Mouse (Mus musculus): ENCODE measurements around the gene Dph2. TPM values are rescaled to one million over a fixed set of nuclear protein-coding genes. Genes with fewer than 3 reads are reported as not detected.
A peak's percentile ranks its signal among the peaks of the same experiment; 100 is the strongest.

The Dph2 gene
- polyA plus RNA-seq, 1 experiment = 8.2 TPM

DNA sequence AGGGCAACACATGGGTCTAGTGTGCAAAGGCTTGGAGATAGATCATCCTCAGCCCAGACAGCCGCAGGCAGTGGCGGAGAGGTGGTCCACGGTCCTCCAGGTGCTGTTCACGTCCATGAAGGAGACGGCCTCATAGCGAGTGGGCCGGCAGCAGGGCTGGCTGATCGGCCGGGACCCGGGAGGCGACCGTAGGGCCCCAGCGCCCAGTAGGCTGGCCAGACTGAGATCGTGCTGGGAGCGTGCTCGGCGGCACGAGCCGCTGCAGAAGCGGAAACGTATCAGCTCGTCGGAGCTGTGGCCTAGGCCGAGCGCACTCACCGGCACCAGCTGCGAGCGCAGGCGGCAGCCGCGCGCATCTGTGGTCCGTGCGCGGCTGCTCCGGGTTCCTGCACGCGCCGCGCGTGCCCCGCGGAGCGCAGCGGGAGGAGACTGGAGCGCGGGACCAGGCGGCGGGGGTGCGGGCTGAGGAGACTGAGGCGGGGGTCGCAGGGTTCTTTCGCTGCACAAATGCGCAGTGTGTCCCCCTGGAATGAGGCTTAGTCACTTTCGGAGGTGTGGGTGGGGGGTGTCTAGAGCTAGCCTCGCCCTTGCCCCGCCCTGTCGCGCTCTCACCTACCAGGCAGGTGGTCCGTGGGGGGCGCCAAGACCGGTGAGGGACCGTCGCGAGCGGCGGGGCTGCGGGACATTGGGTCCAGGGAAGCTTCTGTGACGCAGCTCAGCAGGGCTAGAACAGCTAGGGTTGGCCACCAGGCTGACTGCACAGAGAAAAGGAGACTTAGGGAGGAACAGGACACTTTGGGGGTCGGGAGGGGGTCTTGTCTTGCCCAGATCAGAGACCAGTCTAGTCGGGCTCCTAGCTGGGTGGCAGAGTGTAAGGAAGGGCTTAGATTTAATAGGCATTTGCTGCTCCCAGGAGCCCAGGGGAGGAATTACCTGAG, 35.0 kb upstream of the Dph2 start:
- H3K27ac ChIP-seq (ENCODE audit: control insufficient read depth, insufficient read depth, low read depth, low read length) = no peak overlapping the region
- H3K4me3 ChIP-seq (ENCODE audit: control insufficient read depth, low read depth, low read length) = peak overlapping the region; percentile 60
- H3K4me1 ChIP-seq (ENCODE audit: control insufficient read depth, insufficient read depth, low read length) = peaks cover 30% of the 10 kb centered on the region
- no peaks in the 10 kb centered on the region for H3K36me3 ChIP-seq (ENCODE audit: control insufficient read depth, insufficient read depth, low read length)
- H3K27me3 ChIP-seq (ENCODE audit: control insufficient read depth, insufficient read depth, low read length) = no peaks in the 10 kb centered on the region
- TF ChIP-seq CTCF (IDR thresholded peaks at IDR 0.05; ENCODE audit: control insufficient read depth, insufficient read depth, insufficient replicate concordance, low read depth, low read length) (no peak), POLR2A (IDR thresholded peaks at IDR 0.05; ENCODE audit: control insufficient read depth, low read depth, low read length) (no peak)

DNA sequence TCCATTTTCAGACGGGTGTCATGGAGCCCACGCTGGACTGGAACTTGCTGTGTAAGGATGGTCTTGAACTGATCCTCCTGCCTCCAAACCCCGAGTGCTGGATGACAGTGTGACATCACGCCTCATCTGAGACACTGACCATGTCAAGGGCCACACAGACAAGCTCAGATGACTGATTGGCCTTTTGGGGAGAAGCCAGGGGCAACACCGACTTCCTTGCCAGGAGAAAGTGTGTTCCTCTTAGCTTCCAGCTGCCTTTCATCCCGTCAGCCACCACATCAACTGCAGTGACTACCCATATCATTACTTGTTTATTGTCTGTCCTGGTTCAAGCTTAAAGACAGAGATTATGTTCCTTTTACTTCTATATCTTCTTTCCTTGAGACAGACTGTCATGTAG, 33.1 kb upstream of the Dph2 start:
- H3K36me3 ChIP-seq (ENCODE audit: control insufficient read depth, insufficient read depth, low read length) = no peaks in the 10 kb centered on the region
- no peaks in the 10 kb centered on the region for H3K27me3 ChIP-seq (ENCODE audit: control insufficient read depth, insufficient read depth, low read length)
- TF ChIP-seq POLR2A (IDR thresholded peaks at IDR 0.05; ENCODE audit: control insufficient read depth, low read depth, low read length) = no peak
- TF ChIP-seq CTCF (IDR thresholded peaks at IDR 0.05; ENCODE audit: control insufficient read depth, insufficient read depth, insufficient replicate concordance, low read depth, low read length) = no peak
- H3K4me3 ChIP-seq (ENCODE audit: control insufficient read depth, low read depth, low read length) = no peak overlapping the region
- no peak overlapping the region for H3K27ac ChIP-seq (ENCODE audit: control insufficient read depth, insufficient read depth, low read depth, low read length)
- peaks cover 26% of the 10 kb centered on the region for H3K4me1 ChIP-seq (ENCODE audit: control insufficient read depth, insufficient read depth, low read length)

- TF ChIP-seq POLR2A (IDR thresholded peaks at IDR 0.05; ENCODE audit: control insufficient read depth, low read depth, low read length) (no peak), CTCF (IDR thresholded peaks at IDR 0.05; ENCODE audit: control insufficient read depth, insufficient read depth, insufficient replicate concordance, low read depth, low read length) (no peak)
- Histone ChIP-seq H3K4me3 (ENCODE audit: control insufficient read depth, low read depth, low read length) (no peak overlapping the region), H3K36me3 (ENCODE audit: control insufficient read depth, insufficient read depth, low read length) (no peaks in the 10 kb centered on the region), H3K27ac (ENCODE audit: control insufficient read depth, insufficient read depth, low read depth, low read length) (no peak overlapping the region), H3K4me1 (ENCODE audit: control insufficient read depth, insufficient read depth, low read length) (peaks cover 15% of the 10 kb centered on the region), H3K27me3 (ENCODE audit: control insufficient read depth, insufficient read depth, low read length) (no peaks in the 10 kb centered on the region)
These were observed 31.6 kb upstream of the Dph2 start for GRCm38 (mm10) chr4:117923450-117923849.

DNA sequence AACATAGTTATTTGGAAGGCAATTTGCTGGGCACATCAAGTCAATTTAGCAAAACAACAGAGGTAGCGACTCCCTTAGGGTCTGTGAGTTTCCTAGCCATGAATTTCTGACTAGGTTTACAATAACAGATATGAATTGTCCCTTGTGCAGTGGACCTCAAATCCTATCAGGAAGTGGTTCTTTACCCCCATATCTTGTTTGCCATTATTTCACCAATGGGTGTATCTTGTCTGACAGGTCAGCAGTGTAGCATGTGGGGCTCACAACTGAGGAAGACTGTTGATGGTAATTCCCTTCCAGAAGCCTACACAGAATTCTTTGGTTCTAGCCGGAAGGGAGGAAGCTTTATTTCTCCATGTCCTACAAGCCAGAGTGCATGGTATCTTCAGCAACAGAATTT, 29.5 kb upstream of the Dph2 start:
- no peak overlapping the region for H3K27ac ChIP-seq (ENCODE audit: control insufficient read depth, insufficient read depth, low read depth, low read length)
- H3K4me3 ChIP-seq (ENCODE audit: control insufficient read depth, low read depth, low read length) = no peak overlapping the region
- TF ChIP-seq CTCF (IDR thresholded peaks at IDR 0.05; ENCODE audit: control insufficient read depth, insufficient read depth, insufficient replicate concordance, low read depth, low read length) (no peak), POLR2A (IDR thresholded peaks at IDR 0.05; ENCODE audit: control insufficient read depth, low read depth, low read length) (no peak)
- H3K36me3 ChIP-seq (ENCODE audit: control insufficient read depth, insufficient read depth, low read length) = no peaks in the 10 kb centered on the region
- peaks cover 2% of the 10 kb centered on the region for H3K4me1 ChIP-seq (ENCODE audit: control insufficient read depth, insufficient read depth, low read length)
- H3K27me3 ChIP-seq (ENCODE audit: control insufficient read depth, insufficient read depth, low read length) = no peaks in the 10 kb centered on the region

- H3K27ac ChIP-seq (ENCODE audit: control insufficient read depth, insufficient read depth, low read depth, low read length) = no peak overlapping the region
- no peak for TF ChIP-seq POLR2A (IDR thresholded peaks at IDR 0.05; ENCODE audit: control insufficient read depth, low read depth, low read length)
- no peak for TF ChIP-seq CTCF (IDR thresholded peaks at IDR 0.05; ENCODE audit: control insufficient read depth, insufficient read depth, insufficient replicate concordance, low read depth, low read length)
- H3K4me1 ChIP-seq (ENCODE audit: control insufficient read depth, insufficient read depth, low read length) = peaks cover 9% of the 10 kb centered on the region
- H3K27me3 ChIP-seq (ENCODE audit: control insufficient read depth, insufficient read depth, low read length) = no peaks in the 10 kb centered on the region
- no peak overlapping the region for H3K4me3 ChIP-seq (ENCODE audit: control insufficient read depth, low read depth, low read length)
- H3K36me3 ChIP-seq (ENCODE audit: control insufficient read depth, insufficient read depth, low read length) = no peaks in the 10 kb centered on the region
These were observed 26.9 kb upstream of the Dph2 start for GRCm38 (mm10) chr4:117918762-117919161.

DNA sequence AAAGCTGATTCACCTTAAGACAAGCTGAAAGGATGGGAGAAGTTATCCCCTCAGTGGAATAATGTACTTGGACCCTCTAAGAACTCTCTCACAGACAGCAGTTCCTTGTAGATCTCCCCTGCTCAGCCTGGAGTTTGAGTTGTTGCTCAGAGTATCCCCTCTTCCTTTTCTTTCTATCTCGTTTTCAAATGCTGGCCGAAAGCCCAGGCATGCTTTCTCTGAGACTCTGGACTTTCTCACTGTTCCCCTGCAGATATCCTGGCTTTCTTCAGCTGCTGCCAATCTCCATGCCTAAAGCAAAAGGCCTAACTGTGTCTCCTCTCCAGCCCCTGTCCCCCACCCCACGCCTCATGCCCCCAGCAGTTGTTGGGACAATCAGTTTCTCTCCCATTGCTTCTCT, 26.4 kb upstream of the Dph2 start:
- TF ChIP-seq CTCF (IDR thresholded peaks at IDR 0.05; ENCODE audit: control insufficient read depth, insufficient read depth, insufficient replicate concordance, low read depth, low read length) (no peak), POLR2A (IDR thresholded peaks at IDR 0.05; ENCODE audit: control insufficient read depth, low read depth, low read length) (no peak)
- H3K4me3 ChIP-seq (ENCODE audit: control insufficient read depth, low read depth, low read length) = no peak overlapping the region
- no peaks in the 10 kb centered on the region for H3K36me3 ChIP-seq (ENCODE audit: control insufficient read depth, insufficient read depth, low read length)
- no peak overlapping the region for H3K27ac ChIP-seq (ENCODE audit: control insufficient read depth, insufficient read depth, low read depth, low read length)
- no peaks in the 10 kb centered on the region for H3K27me3 ChIP-seq (ENCODE audit: control insufficient read depth, insufficient read depth, low read length)
- peaks cover 9% of the 10 kb centered on the region for H3K4me1 ChIP-seq (ENCODE audit: control insufficient read depth, insufficient read depth, low read length)

- Histone ChIP-seq H3K4me3 (ENCODE audit: control insufficient read depth, low read depth, low read length) (no peak overlapping the region), H3K4me1 (ENCODE audit: control insufficient read depth, insufficient read depth, low read length) (peaks cover 9% of the 10 kb centered on the region), H3K27me3 (ENCODE audit: control insufficient read depth, insufficient read depth, low read length) (no peaks in the 10 kb centered on the region), H3K36me3 (ENCODE audit: control insufficient read depth, insufficient read depth, low read length) (no peaks in the 10 kb centered on the region), H3K27ac (ENCODE audit: control insufficient read depth, insufficient read depth, low read depth, low read length) (no peak overlapping the region)
- TF ChIP-seq CTCF (IDR thresholded peaks at IDR 0.05; ENCODE audit: control insufficient read depth, insufficient read depth, insufficient replicate concordance, low read depth, low read length) = no peak
These were observed 26.0 kb upstream of the Dph2 start for GRCm38 (mm10) chr4:117917847-117918246.
